8 mouse cellular contexts compared by ENCODE assay signal in the genomic region with DNA sequence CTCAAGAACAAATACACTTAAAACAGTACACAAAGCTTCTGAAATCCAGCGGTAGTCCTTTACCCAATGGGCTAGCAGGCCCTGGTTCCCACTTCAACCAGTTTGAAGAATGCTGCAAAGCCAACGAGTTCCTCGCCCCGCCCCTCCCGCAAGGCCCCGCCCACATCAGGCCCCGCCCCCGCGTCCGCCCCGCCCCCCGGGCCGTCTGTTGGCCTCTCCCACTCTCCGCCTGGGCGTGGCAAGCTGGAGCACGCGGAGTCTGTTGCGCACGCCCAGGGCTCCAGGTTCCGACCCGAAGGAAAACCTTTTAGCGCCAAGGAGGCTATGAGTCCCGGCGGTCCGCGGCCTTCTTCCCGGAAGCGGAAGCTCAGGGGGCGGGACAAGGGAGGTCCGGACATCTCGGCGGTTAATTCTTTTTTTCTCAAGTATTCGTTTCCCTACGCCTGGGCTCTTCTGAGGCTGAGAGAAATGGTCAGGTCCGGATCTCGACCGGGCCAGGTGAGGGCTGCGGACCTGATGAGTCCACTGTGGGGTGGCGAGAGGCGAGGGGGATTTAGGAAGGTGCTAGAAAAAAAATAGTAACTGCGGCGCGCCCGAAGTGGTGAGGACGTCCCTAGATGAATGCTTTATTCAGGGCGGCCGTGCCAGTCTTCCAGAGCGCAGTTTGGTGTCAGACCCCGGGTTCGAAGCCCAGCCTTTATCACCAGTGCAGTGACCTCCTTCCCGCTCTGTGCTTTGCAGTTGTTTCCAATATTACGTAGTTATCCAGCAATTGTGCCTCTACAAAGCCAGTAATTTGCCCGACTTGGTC. TPM values are rescaled to one million over a fixed set of nuclear protein-coding genes. Genes with fewer than 3 reads are reported as not detected.
DNase-seq lines count a peak whose midpoint lies in the region; ATAC-seq and TF ChIP-seq lines count a peak whose summit lies in the region.

TSS of gene Ccdc14 (plus strand) at position 283 of the 811 bp plus-strand sequence.

- TF ChIP-seq CTCF in G1E (IDR thresholded peaks at IDR 0.05; ENCODE audit: low read depth, low read length) = no peak

- WGBS in forebrain, embryonic 16.5 days = under 1% methylated on average over 51 of the region's 53 CpGs
- under 1% methylated on average over 53 of the region's 53 CpGs for WGBS in lung, embryonic 15.5 days

- DNase-seq in G1E (ENCODE audit: low spot score) = peak; percentile 83
- peak; percentile 82 to 85 for DNase-seq in cerebellum, adult 18-20 months
- peak; percentile 90 for DNase-seq in heart, postnatal 4 days
- DNase-seq in layer of hippocampus, adult 8-10 months (ENCODE audit: low spot score in 2 of 2) = peak; percentile 55 to 68
- peak; percentile 81 for DNase-seq in ovary, adult 18-20 months (ENCODE audit: low spot score)
- DNase-seq in thymus, postnatal 0 days (ENCODE audit: low spot score) = peak; percentile 87

- H3K4me2 ChIP-seq in forebrain, embryonic 16.5 days (ENCODE audit: low read length) = peak within 1 kb of the TSS; percentile 66
- H3K4me2 ChIP-seq in lung, embryonic 15.5 days = peak within 1 kb of the TSS; percentile 69

- peak; percentile 87 for ATAC-seq in G1E (ENCODE audit: extremely low read depth, insufficient number of reproducible peaks, low FRiP score, poor library complexity, severe bottlenecking)
- ATAC-seq in forebrain, embryonic 16.5 days = peak; percentile 93
- peak; percentile 94 for ATAC-seq in lung, embryonic 15.5 days (ENCODE audit: borderline replicate concordance, extremely low read depth, low FRiP score, low TSS enrichment)

- H3K27ac ChIP-seq in forebrain, embryonic 16.5 days (ENCODE audit: low read length) = peak within 1 kb of the TSS; percentile 80
- H3K27ac ChIP-seq in lung, embryonic 15.5 days = peak within 1 kb of the TSS; percentile 94

- peaks cover 39% of the 10 kb centered on the region for H3K4me1 ChIP-seq in G1E (ENCODE audit: insufficient read depth, low read depth, low read length)
- peaks cover 6% of the 10 kb centered on the region for H3K4me1 ChIP-seq in forebrain, embryonic 16.5 days (replicated peaks; ENCODE audit: control insufficient read depth, insufficient read depth, low read length)
- H3K4me1 ChIP-seq in lung, embryonic 15.5 days = peaks cover 13% of the 10 kb centered on the region; the same call in 1 of the 2 replicates

- peaks cover 9% of the 10 kb centered on the region for H3K36me3 ChIP-seq in G1E (replicated peaks)
- no peaks in the 10 kb centered on the region for H3K36me3 ChIP-seq in forebrain, embryonic 16.5 days (ENCODE audit: control insufficient read depth, insufficient read depth)
- H3K36me3 ChIP-seq in lung, embryonic 15.5 days = no peaks in the 10 kb centered on the region

- peaks cover 4% of the 10 kb centered on the region for H3K27me3 ChIP-seq in G1E (ENCODE audit: insufficient read depth, low read length)
- no peaks in the 10 kb centered on the region for H3K27me3 ChIP-seq in forebrain, embryonic 16.5 days (replicated peaks; ENCODE audit: control insufficient read depth, insufficient read depth, low read length)
- H3K27me3 ChIP-seq in lung, embryonic 15.5 days = no peaks in the 10 kb centered on the region

- peak within 1 kb of the TSS; percentile 77 for H3K4me3 ChIP-seq in G1E (ENCODE audit: low read depth, low read length)
- H3K4me3 ChIP-seq in forebrain, embryonic 16.5 days (replicated peaks; ENCODE audit: low read length) = peak within 1 kb of the TSS; percentile 51
- H3K4me3 ChIP-seq in lung, embryonic 15.5 days = peak within 1 kb of the TSS; percentile 67

- no peaks in the 10 kb centered on the region for H3K9me3 ChIP-seq in G1E (replicated peaks)
- no peaks in the 10 kb centered on the region for H3K9me3 ChIP-seq in forebrain, embryonic 16.5 days (ENCODE audit: control insufficient read depth, low read length)
- no peaks in the 10 kb centered on the region for H3K9me3 ChIP-seq in lung, embryonic 15.5 days

- H3K9ac ChIP-seq in forebrain, embryonic 16.5 days (replicated peaks; ENCODE audit: low read depth, low read length) = peak within 1 kb of the TSS; percentile 56
- peak within 1 kb of the TSS; percentile 70 for H3K9ac ChIP-seq in lung, embryonic 15.5 days

RNA-seq across cellular contexts. Expression of gene Ccdc14, which starts in this region (rescaled TPM):
- total RNA-seq in G1E (2014; fragmentation: Nextera tagmentation) (25.6 and 30.1 TPM in 2 replicates), G1E (2017) (26.7 and 27.4 TPM in 2 replicates)
- polyA plus RNA-seq in G1E (2012) = 0.89 and 1.3 TPM in 2 replicates
- polyA plus RNA-seq in forebrain, embryonic 16.5 days (2015; fragmentation: Nextera tagmentation; extraction: Ambion mirVana) = 5.2 and 5.6 TPM in 2 replicates
- total RNA-seq in heart, postnatal 4 days (2021) = 1 to 10 TPM; 8.0 to 8.5 TPM
- total RNA-seq in layer of hippocampus, adult 8-10 months (2022) = 1 to 10 TPM; 2.4 to 3.6 (median 3.2) TPM
- polyA plus RNA-seq in lung, embryonic 15.5 days (2015; fragmentation: Nextera tagmentation; extraction: Ambion mirVana) = 8.7 and 9.3 TPM in 2 replicates
- 4.7 and 5.0 TPM in 2 replicates for polyA plus RNA-seq in thymus, postnatal 0 days (2015; fragmentation: Nextera tagmentation; extraction: Ambion mirVana)

Comparison
In these comparisons a context has a peak if more than half of its experiments do, and no peak if none do; other contexts are left out.
1. Peak in every context shown above with its lines: DNase-seq, ATAC-seq, H3K4me3 ChIP-seq and H3K27ac ChIP-seq.